Mouse (Mus musculus): ENCODE results near the gene Lrrc59.

Lrrc59 gene

GRCm38 (mm10) chr11:94629199-94629883 is at the start of gene Lrrc59:
Gene Lrrc59, plus strand, starts transcription at chr11:94629767.
- peak; percentile 93 for DNase-seq

GRCm38 (mm10) chr11:94580111-94580740 is 49.3 kb upstream of the Lrrc59 start:
- no peak for DNase-seq

- no peak for DNase-seq
Measured at GRCm38 (mm10) chr11:94585091-94585490, 44.5 kb upstream of the Lrrc59 start.

GRCm38 (mm10) chr11:94587511-94587910 is 42.1 kb upstream of the Lrrc59 start:
- DNase-seq: no peak

GRCm38 (mm10) chr11:94596311-94596852 is 33.2 kb upstream of the Lrrc59 start:
- DNase-seq: no peak

GRCm38 (mm10) chr11:94597319-94597718 is 32.2 kb upstream of the Lrrc59 start:
- no peak for DNase-seq

GRCm38 (mm10) chr11:94598437-94599120 is 31.0 kb upstream of the Lrrc59 start:
- DNase-seq: no peak

- no peak for DNase-seq
Measured at GRCm38 (mm10) chr11:94600447-94600846, 29.1 kb upstream of the Lrrc59 start.

GRCm38 (mm10) chr11:94601321-94602281 is 28.0 kb upstream of the Lrrc59 start, which contains the start of gene Acsf2:
Gene Acsf2, minus strand, starts transcription at chr11:94601871.
- DNase-seq: peak; percentile 91

GRCm38 (mm10) chr11:94602356-94602955 is 27.1 kb upstream of the Lrrc59 start:
- no peak for DNase-seq

- no peak for DNase-seq
Measured at GRCm38 (mm10) chr11:94610744-94611740, 18.5 kb upstream of the Lrrc59 start.

- DNase-seq: no peak
Measured at GRCm38 (mm10) chr11:94614603-94615002, 15.0 kb upstream of the Lrrc59 start.

GRCm38 (mm10) chr11:94615494-94615893 is 14.1 kb upstream of the Lrrc59 start:
- DNase-seq: no peak

GRCm38 (mm10) chr11:94617646-94618045 is 11.9 kb upstream of the Lrrc59 start:
- DNase-seq: no peak

GRCm38 (mm10) chr11:94620766-94621457 is 8.7 kb upstream of the Lrrc59 start:
- no peak for DNase-seq

GRCm38 (mm10) chr11:94621458-94621852 is 8.1 kb upstream of the Lrrc59 start:
- no peak for DNase-seq

- no peak for DNase-seq
Measured at GRCm38 (mm10) chr11:94622162-94622561, 7.4 kb upstream of the Lrrc59 start.

GRCm38 (mm10) chr11:94629884-94630198 is 274 bp downstream of the Lrrc59 start:
- DNase-seq: no peak

GRCm38 (mm10) chr11:94630199-94631011 is 838 bp downstream of the Lrrc59 start:
- DNase-seq: peak; percentile 38
